Mouse (Mus musculus) olfactory bulb, adult 2 months (tissue): ENCODE data around the gene Edil3. TPM values are rescaled to one million over a fixed set of nuclear protein-coding genes. Genes with fewer than 3 reads are reported as not detected.
"Not testable (repeated sequence)": the region's sequence is repeated elsewhere in the genome, so short reads cannot be mapped to it uniquely, and the experiment has no call there.

Experiments
- H3K27ac ChIP-seq: fragments of 200-500 bp; 2 replicates; pipeline ENCODE4 v1.5.1; 2012; ENCODE audit warnings: low read depth, low read length; ENCODE audit not compliant: insufficient read depth
- H3K4me1 ChIP-seq: fragments of 200-500 bp; 2 replicates; pipeline ENCODE4 v1.6.1; 2012; ENCODE audit warnings: low read length; ENCODE audit not compliant: control insufficient read depth, insufficient read depth
- H3K4me3 ChIP-seq: fragments of 200-500 bp; 2 replicates; pipeline ENCODE4 v1.5.1; 2012; ENCODE audit warnings: mild to moderate bottlenecking, low read depth, low read length, moderate library complexity; ENCODE audit not compliant: insufficient read depth
- CTCF ChIP-seq: fragments of 200-500 bp; IDR thresholded peaks from 2 replicates; pipeline ENCODE4 v1.5.1; 2012; ENCODE audit warnings: low read depth, mild to moderate bottlenecking, low read length, moderate library complexity; ENCODE audit not compliant: insufficient read depth
- POLR2A ChIP-seq: fragments of 200-500 bp; IDR thresholded peaks from 2 replicates; pipeline ENCODE4 v1.6.1; 2012; ENCODE audit warnings: mild to moderate bottlenecking, low read depth, low read length, moderate library complexity; ENCODE audit not compliant: insufficient read depth
- WGBS: fragments of 180-500 bp; shearing (Covaris S2); methylation state at CpG from one replicate; pipeline ENCODE4 v1.1.7; 2018; 5-methylcytosine and 5-hydroxymethylcytosine counted together
- polyA plus RNA-seq: library from polyadenylated mRNA; stranded (reverse); fragments of >200 nt; gene quantifications from 2 replicates; pipeline ENCODE4 v1.2.4, GENCODE M21; 2012; ENCODE audit warnings: low replicate concordance; ENCODE audit not compliant: missing spikeins, insufficient read depth, insufficient read length

Gene Edil3
- polyA plus RNA-seq, 1 experiment, result 78.5 TPM

GRCm38 (mm10) chr13:89041495-89041894 is 220.2 kb downstream of the Edil3 start:
- H3K4me1 ChIP-seq, result no peaks in the 10 kb centered on the region
- WGBS, result 93% methylated on average over 1 of the region's 1 CpGs
- H3K4me3 ChIP-seq, result no peak overlapping the region
- H3K27ac ChIP-seq, result no peak overlapping the region
- TF ChIP-seq POLR2A, result no peak
- no peak for TF ChIP-seq CTCF

- not testable (repeated sequence) for H3K4me1 ChIP-seq, H3K4me3 ChIP-seq, H3K27ac ChIP-seq
These were observed 248.9 kb downstream of the Edil3 start for GRCm38 (mm10) chr13:89070132-89070531.

GRCm38 (mm10) chr13:89076212-89076611 is 254.9 kb downstream of the Edil3 start:
- TF ChIP-seq POLR2A, result no peak
- TF ChIP-seq CTCF, result no peak
- 56% methylated on average over 1 of the region's 1 CpGs for WGBS
- no peak overlapping the region for H3K27ac ChIP-seq
- H3K4me3 ChIP-seq, result no peak overlapping the region
- no peaks in the 10 kb centered on the region for H3K4me1 ChIP-seq

GRCm38 (mm10) chr13:89105889-89106288 is 284.6 kb downstream of the Edil3 start:
- Histone ChIP-seq H3K27ac (no peak overlapping the region), H3K4me1 (no peaks in the 10 kb centered on the region), H3K4me3 (no peak overlapping the region)
- TF ChIP-seq CTCF, result no peak
- TF ChIP-seq POLR2A, result no peak
- 30% methylated on average over 1 of the region's 1 CpGs for WGBS

- H3K4me3 ChIP-seq, result no peak overlapping the region
- TF ChIP-seq CTCF (no peak), POLR2A (no peak)
These were observed 296.3 kb downstream of the Edil3 start for GRCm38 (mm10) chr13:89117551-89117950.

GRCm38 (mm10) chr13:89119809-89120208 is 298.5 kb downstream of the Edil3 start:
- 42% methylated on average over 8 of the region's 8 CpGs for WGBS
- TF ChIP-seq CTCF (no peak), POLR2A (no peak)
- H3K4me1 ChIP-seq, result no peaks in the 10 kb centered on the region
- H3K4me3 ChIP-seq, result no peak overlapping the region
- no peak overlapping the region for H3K27ac ChIP-seq

More at GRCm38 (mm10) chr13:89117551-89117950, 296.3 kb downstream of the Edil3 start:
- WGBS, result 52% methylated on average over 2 of the region's 2 CpGs
- H3K27ac ChIP-seq, result no peak overlapping the region
- no peaks in the 10 kb centered on the region for H3K4me1 ChIP-seq

GRCm38 (mm10) chr13:89122511-89123253 is 301.4 kb downstream of the Edil3 start:
- TF ChIP-seq POLR2A (no peak), CTCF (no peak)
- whole genome bisulfite sequencing, result 63% methylated on average over 6 of the region's 6 CpGs
- no peaks in the 10 kb centered on the region for H3K4me1 ChIP-seq
- no peak overlapping the region for H3K4me3 ChIP-seq
- no peak overlapping the region for H3K27ac ChIP-seq

- no peaks in the 10 kb centered on the region for H3K4me1 ChIP-seq
- H3K27ac ChIP-seq, result no peak overlapping the region
- no peak overlapping the region for H3K4me3 ChIP-seq
- WGBS, result 94% methylated on average over 5 of the region's 5 CpGs
- no peak for TF ChIP-seq CTCF
- TF ChIP-seq POLR2A, result no peak
These were observed 302.1 kb downstream of the Edil3 start for GRCm38 (mm10) chr13:89123396-89123795.

GRCm38 (mm10) chr13:89146056-89146547 is 324.8 kb downstream of the Edil3 start:
- WGBS, result 54% methylated on average over 4 of the region's 4 CpGs
- Histone ChIP-seq H3K4me3 (no peak overlapping the region), H3K4me1 (no peaks in the 10 kb centered on the region), H3K27ac (no peak overlapping the region)
- TF ChIP-seq CTCF (no peak), POLR2A (no peak)

GRCm38 (mm10) chr13:89151878-89152277 is 330.6 kb downstream of the Edil3 start:
- WGBS, result 68% methylated on average over 3 of the region's 3 CpGs
- Histone ChIP-seq H3K27ac (no peak overlapping the region), H3K4me1 (no peaks in the 10 kb centered on the region), H3K4me3 (no peak overlapping the region)
- TF ChIP-seq POLR2A (no peak), CTCF (no peak)
